Mouse (Mus musculus) testis, adult 2 months (tissue): ENCODE data around the gene Zfp185.

Experiments used
- CTCF ChIP-seq: fragments of 200-500 bp; IDR thresholded peaks from 2 replicates; pipeline ENCODE4 v1.5.1; 2012; ENCODE audit warnings: low read depth, mild to moderate bottlenecking, inconsistent platforms, low read length, moderate library complexity; ENCODE audit not compliant: control insufficient read depth, insufficient read depth, insufficient replicate concordance
- POLR2A ChIP-seq: fragments of 200-500 bp; IDR thresholded peaks from 2 replicates; pipeline ENCODE4 v1.6.1; 2012; ENCODE audit warnings: low read depth, mild to moderate bottlenecking, inconsistent platforms, low read length, moderate library complexity; ENCODE audit not compliant: control insufficient read depth

DNA sequence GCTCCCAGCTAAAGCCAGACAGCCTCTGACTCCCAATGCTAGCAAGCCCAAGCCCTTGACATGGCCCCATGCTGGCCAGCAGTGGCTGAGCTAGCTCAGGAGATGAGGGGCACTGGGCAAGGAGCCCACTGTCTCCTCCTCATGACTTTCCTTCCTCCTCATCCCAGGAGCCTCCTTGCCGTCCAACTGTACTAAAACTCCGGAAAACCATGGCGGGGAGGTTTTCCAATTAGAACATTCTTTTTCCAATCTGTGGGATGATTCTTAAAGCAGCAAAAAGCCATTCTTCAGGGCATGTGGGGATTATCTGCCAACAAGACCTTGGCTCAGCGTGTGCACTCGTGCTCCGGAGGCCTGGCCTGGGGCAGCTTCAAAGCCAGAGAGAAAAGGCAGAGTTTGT is 4.3 kb upstream of the Zfp185 start:
- no peak for TF ChIP-seq POLR2A
- no peak for TF ChIP-seq CTCF
